8 mouse cellular contexts compared by ENCODE assay signal in genomic region chr1:127500701-127501100, GRCm38 (mm10).
DNase-seq lines count a peak whose midpoint lies in the region; ATAC-seq and TF ChIP-seq lines count a peak whose summit lies in the region.
"Had no signal": no experiment of that assay in that cellular context is flagged by ENCODE, and none has a peak within 500 bp of the region (broad histone marks: within the 10 kb centered on the region; RNA-seq: fewer than 3 reads in every experiment).

No protein-coding gene starts in this region.

- ATAC-seq in neural tube, embryonic 13.5 days (ENCODE audit: low read depth): no peak
- 0 out of 2 replicates have a peak, but pooled peaks have one; percentile 8 for ATAC-seq in forebrain, embryonic 13.5 days
- ATAC-seq in midbrain, embryonic 11.5 days (ENCODE audit: low FRiP score): peak; percentile 28; the same call in 1 of the 2 replicates

- TF ChIP-seq CTCF in thymus, adult 2 months (IDR thresholded peaks at IDR 0.05; ENCODE audit: borderline replicate concordance, control insufficient read depth, extremely low read depth, insufficient read depth, low read length, poor library complexity): no peak

- H3K9me3 ChIP-seq in neural tube, embryonic 13.5 days: no peaks in the 10 kb centered on the region
- H3K9me3 ChIP-seq in forebrain, embryonic 13.5 days (replicated peaks): no peaks in the 10 kb centered on the region
- no peaks in the 10 kb centered on the region for H3K9me3 ChIP-seq in midbrain, embryonic 11.5 days (ENCODE audit: control insufficient read depth, low read length)

- 59% methylated on average over 17 of the region's 17 CpGs for WGBS in neural tube, embryonic 13.5 days
- WGBS in forebrain, embryonic 13.5 days: 75% methylated on average over 17 of the region's 17 CpGs
- WGBS in midbrain, embryonic 11.5 days: 79% methylated on average over 17 of the region's 17 CpGs
- 86% methylated on average over 17 of the region's 17 CpGs for WGBS in thymus, adult 2 months

- no peak overlapping the region for H3K4me3 ChIP-seq in neural tube, embryonic 13.5 days
- no peak overlapping the region for H3K4me3 ChIP-seq in forebrain, embryonic 13.5 days
- no peak overlapping the region for H3K4me3 ChIP-seq in midbrain, embryonic 11.5 days (ENCODE audit: low read depth, low read length)
- H3K4me3 ChIP-seq in thymus, adult 2 months (ENCODE audit: control insufficient read depth, insufficient read depth, low read length): no peak overlapping the region

- H3K4me1 ChIP-seq in neural tube, embryonic 13.5 days (replicated peaks): peaks cover 11% of the 10 kb centered on the region
- H3K4me1 ChIP-seq in forebrain, embryonic 13.5 days: no peaks in the 10 kb centered on the region
- H3K4me1 ChIP-seq in midbrain, embryonic 11.5 days (ENCODE audit: control insufficient read depth, insufficient read depth, low read length): no peaks in the 10 kb centered on the region
- H3K4me1 ChIP-seq in thymus, adult 2 months (replicated peaks; ENCODE audit: control insufficient read depth, insufficient read depth, low read length): no peaks in the 10 kb centered on the region

- DNase-seq in neural tube, embryonic 10.5 days (ENCODE audit: extremely low spot score, low spot score): no peak
- peak; percentile 67 for DNase-seq in midbrain, embryonic 11.5 days (ENCODE audit: low spot score, missing footprints)
- DNase-seq in kidney, adult 11 months: no peak
- DNase-seq in right cerebral cortex, postnatal 25 days: no peak
- no peak for DNase-seq in thymus, adult 2 months

- H3K9ac ChIP-seq in neural tube, embryonic 13.5 days: no peak overlapping the region
- H3K9ac ChIP-seq in forebrain, embryonic 13.5 days: no peak overlapping the region
- H3K9ac ChIP-seq in midbrain, embryonic 11.5 days (ENCODE audit: low read length): no peak overlapping the region
- H3K9ac ChIP-seq: lung, embryonic 14.5 days had no signal

- TF ChIP-seq POLR2A in thymus, adult 2 months (IDR thresholded peaks at IDR 0.05; ENCODE audit: control insufficient read depth, extremely low read depth, insufficient read depth, low read length, poor library complexity): no peak

- H3K27me3 ChIP-seq in neural tube, embryonic 13.5 days: peaks cover 77% of the 10 kb centered on the region
- H3K27me3 ChIP-seq in forebrain, embryonic 13.5 days: peaks cover 5% of the 10 kb centered on the region; the same call in 1 of the 2 replicates
- H3K27me3 ChIP-seq in midbrain, embryonic 11.5 days (ENCODE audit: control insufficient read depth, insufficient read depth, low read length): no peaks in the 10 kb centered on the region
- H3K27me3 ChIP-seq in thymus, adult 2 months (ENCODE audit: control insufficient read depth, insufficient read depth, low read length): no peaks in the 10 kb centered on the region

- H3K27ac ChIP-seq in neural tube, embryonic 13.5 days (replicated peaks): peak overlapping the region; percentile 78
- peak overlapping the region; percentile 45; the same call in 1 of the 2 replicates for H3K27ac ChIP-seq in forebrain, embryonic 13.5 days
- peak overlapping the region; percentile 51; the same call in 1 of the 2 replicates for H3K27ac ChIP-seq in midbrain, embryonic 11.5 days (ENCODE audit: low read depth, low read length)
- H3K27ac ChIP-seq in thymus, adult 2 months (ENCODE audit: control insufficient read depth, insufficient read depth, low read length): no peak overlapping the region

- peak overlapping the region; percentile 18; the same call in 1 of the 2 replicates for H3K4me2 ChIP-seq in neural tube, embryonic 13.5 days
- no peak overlapping the region for H3K4me2 ChIP-seq in forebrain, embryonic 13.5 days
- no peak overlapping the region for H3K4me2 ChIP-seq in midbrain, embryonic 11.5 days
- H3K4me2 ChIP-seq: lung, embryonic 14.5 days had no signal

- no peaks in the 10 kb centered on the region for H3K36me3 ChIP-seq in neural tube, embryonic 13.5 days
- H3K36me3 ChIP-seq in forebrain, embryonic 13.5 days (ENCODE audit: poor library complexity, severe bottlenecking): no peaks in the 10 kb centered on the region
- H3K36me3 ChIP-seq in midbrain, embryonic 11.5 days (ENCODE audit: control insufficient read depth, insufficient read depth, low read length): no peaks in the 10 kb centered on the region
- no peaks in the 10 kb centered on the region for H3K36me3 ChIP-seq in thymus, adult 2 months (ENCODE audit: control insufficient read depth, insufficient read depth, low read length)
